Comparison of ENCODE assay signal across 32 mouse cellular contexts in genomic region chr12:116265275-116265674, GRCm38 (mm10). TPM values are rescaled to one million over a fixed set of nuclear protein-coding genes. Genes with fewer than 3 reads are reported as not detected.
DNase-seq lines count a peak whose midpoint lies in the region; ATAC-seq and TF ChIP-seq lines count a peak whose summit lies in the region.
"Had no signal": no experiment of that assay in that cellular context is flagged by ENCODE, and none has a peak within 500 bp of the region (broad histone marks: within the 10 kb centered on the region; RNA-seq: fewer than 3 reads in every experiment).

No protein-coding gene starts in this region.

- H3K36me3 ChIP-seq in liver, embryonic 13.5 days, result no peaks in the 10 kb centered on the region
- H3K36me3 ChIP-seq in liver, postnatal 0 days (replicated peaks; ENCODE audit: insufficient read depth, low read length), result no peaks in the 10 kb centered on the region
- H3K36me3 ChIP-seq: embryonic facial prominence, embryonic 10.5 days; embryonic facial prominence, embryonic 13.5 days; forebrain, embryonic 10.5 days; heart, embryonic 12.5 days; heart, embryonic 15.5 days; hindbrain, embryonic 10.5 days; hindbrain, embryonic 13.5 days had no signal

- no peak for TF ChIP-seq CTCF in liver, postnatal 0 days (IDR thresholded peaks at IDR 0.05; ENCODE audit: low read depth)

- H3K9ac ChIP-seq in liver, embryonic 13.5 days, result no peak overlapping the region
- no peak overlapping the region for H3K9ac ChIP-seq in liver, postnatal 0 days (replicated peaks)
- H3K9ac ChIP-seq: embryonic facial prominence, embryonic 13.5 days; forebrain, embryonic 13.5 days; heart, embryonic 12.5 days; heart, embryonic 15.5 days; hindbrain, embryonic 13.5 days had no signal

- TF ChIP-seq EP300 in liver, postnatal 0 days (IDR thresholded peaks at IDR 0.05; ENCODE audit: low read depth), result no peak

- H3K9me3 ChIP-seq in liver, embryonic 13.5 days (replicated peaks), result no peaks in the 10 kb centered on the region
- H3K9me3 ChIP-seq in liver, postnatal 0 days (ENCODE audit: low read length), result no peaks in the 10 kb centered on the region
- H3K9me3 ChIP-seq: embryonic facial prominence, embryonic 10.5 days; embryonic facial prominence, embryonic 13.5 days; forebrain, embryonic 10.5 days; forebrain, embryonic 13.5 days; heart, embryonic 12.5 days; heart, embryonic 15.5 days; hindbrain, embryonic 10.5 days; hindbrain, embryonic 13.5 days had no signal

- H3K4me3 ChIP-seq in liver, embryonic 13.5 days (replicated peaks), result no peak overlapping the region
- H3K4me3 ChIP-seq in liver, postnatal 0 days (ENCODE audit: low read depth, low read length), result no peak overlapping the region
- H3K4me3 ChIP-seq: embryonic facial prominence, embryonic 10.5 days; embryonic facial prominence, embryonic 13.5 days; forebrain, embryonic 10.5 days; forebrain, embryonic 13.5 days; heart, embryonic 12.5 days; heart, embryonic 15.5 days; hindbrain, embryonic 10.5 days; hindbrain, embryonic 13.5 days had no signal

- no peak overlapping the region for H3K4me2 ChIP-seq in liver, embryonic 13.5 days
- no peak overlapping the region for H3K4me2 ChIP-seq in liver, postnatal 0 days (ENCODE audit: low read depth, low read length)
- H3K4me2 ChIP-seq: embryonic facial prominence, embryonic 13.5 days; forebrain, embryonic 13.5 days; heart, embryonic 12.5 days; heart, embryonic 15.5 days; hindbrain, embryonic 13.5 days had no signal

- peak; percentile 53 for ATAC-seq in liver, embryonic 13.5 days (ENCODE audit: low read depth)
- ATAC-seq in liver, postnatal 0 days, result no peak
- ATAC-seq in cerebellum, adult (ENCODE audit: insufficient number of reproducible peaks, low FRiP score, low TSS enrichment), result no peak
- ATAC-seq: CD4-positive, CD25-positive, alpha-beta regulatory T cell, adult 4 months; forebrain, embryonic 13.5 days; forebrain, embryonic 16.5 days; hindbrain, embryonic 16.5 days; Patski had no signal

- no peaks in the 10 kb centered on the region for H3K27me3 ChIP-seq in liver, embryonic 13.5 days
- H3K27me3 ChIP-seq in liver, postnatal 0 days (ENCODE audit: insufficient read depth, low read length), result no peaks in the 10 kb centered on the region
- H3K27me3 ChIP-seq: embryonic facial prominence, embryonic 13.5 days; forebrain, embryonic 13.5 days; Patski had no signal

- H3K4me1 ChIP-seq in liver, embryonic 13.5 days (replicated peaks), result peaks cover 40% of the 10 kb centered on the region
- H3K4me1 ChIP-seq in liver, postnatal 0 days (ENCODE audit: insufficient read depth), result peaks cover 14% of the 10 kb centered on the region
- H3K4me1 ChIP-seq: embryonic facial prominence, embryonic 13.5 days; hindbrain, embryonic 13.5 days had no signal

- peak; percentile 93 for DNase-seq in MEL-GATA-1-ER (ENCODE audit: extremely low read depth, low read depth)
- no peak for DNase-seq in liver, embryonic 13.5 days
- DNase-seq in liver, postnatal 0 days, result no peak
- DNase-seq in frontal cortex, postnatal 36 days (ENCODE audit: low spot score in 2 of 2), result no peak
- no peak for DNase-seq in frontal cortex, postnatal 10 days (ENCODE audit: low spot score in 2 of 2)
- DNase-seq: adrenal gland, postnatal 10 days; adrenal gland, postnatal 36 days; cerebellum, adult 11-12 months; cerebellum, adult 8-10 months; cerebellum, postnatal 10 days; cerebellum, postnatal 36 days; embryo, embryonic 11 days; gastrocnemius, postnatal 25 days; heart, adult 18-20 months; heart, postnatal 10 days; heart, postnatal 36 days had no signal

- WGBS in liver, embryonic 13.5 days (ENCODE audit: insufficient replicate concordance), result 46% methylated on average over 2 of the region's 2 CpGs
- 69% methylated on average over 2 of the region's 2 CpGs for WGBS in liver, postnatal 0 days (ENCODE audit: insufficient replicate concordance)

- H3K27ac ChIP-seq in liver, embryonic 13.5 days, result peak overlapping the region; percentile 66
- H3K27ac ChIP-seq in liver, postnatal 0 days (ENCODE audit: low read depth), result 0 out of 2 replicates have a peak overlapping the region, but pooled peaks have one; percentile 2
- H3K27ac ChIP-seq: embryonic facial prominence, embryonic 10.5 days; embryonic facial prominence, embryonic 13.5 days; forebrain, embryonic 10.5 days; forebrain, embryonic 13.5 days; heart, embryonic 15.5 days; hindbrain, embryonic 10.5 days; hindbrain, embryonic 13.5 days had no signal

RNA-seq across cellular contexts. Expression of gene Wdr60, which starts 2.5 kb away (rescaled TPM):
- polyA plus RNA-seq in liver, embryonic 13.5 days (2015; fragmentation: Nextera tagmentation; extraction: Ambion mirVana), result 5.1 and 5.2 TPM in 2 replicates
- 3.2 and 4.2 TPM in 2 replicates for polyA plus RNA-seq in liver, postnatal 0 days (2015; fragmentation: Nextera tagmentation; extraction: Ambion mirVana)

RNA-seq across cellular contexts. Expression of gene Gm11027, which starts 9.9 kb away (rescaled TPM):
- polyA plus RNA-seq in liver, embryonic 13.5 days (2015; fragmentation: Nextera tagmentation; extraction: Ambion mirVana), result not detected in 2 replicates
- not detected in 2 replicates for polyA plus RNA-seq in liver, postnatal 0 days (2015; fragmentation: Nextera tagmentation; extraction: Ambion mirVana)
- polyA plus RNA-seq: C2C12; CD4-positive, CD25-positive, alpha-beta regulatory T cell, adult 4 months; cortical plate, adult 2 months; embryonic facial prominence, embryonic 10.5 days; embryonic facial prominence, embryonic 13.5 days; forebrain, embryonic 10.5 days; forebrain, embryonic 13.5 days; forebrain, embryonic 16.5 days; gonadal fat pad, adult 2 months; heart, embryonic 12.5 days; heart, embryonic 15.5 days; hindbrain, embryonic 10.5 days; hindbrain, embryonic 13.5 days; hindbrain, embryonic 16.5 days; Patski had no signal

RNA-seq across cellular contexts. Expression of gene Esyt2, which starts 15.7 kb away (rescaled TPM):
- polyA plus RNA-seq in liver, embryonic 13.5 days (2015; fragmentation: Nextera tagmentation; extraction: Ambion mirVana), result 8.3 and 9.8 TPM in 2 replicates
- polyA plus RNA-seq in liver, postnatal 0 days (2015; fragmentation: Nextera tagmentation; extraction: Ambion mirVana), result 4.8 and 5.7 TPM in 2 replicates
